Mouse (Mus musculus) neutrophil, adult 5-6 weeks (primary cell): ENCODE data around the gene Tnni3. TPM values are rescaled to one million over a fixed set of nuclear protein-coding genes. Genes with fewer than 3 reads are reported as not detected.

Source experiments
- ATAC-seq: fragments of 151-379, 151-347 bp; 2 replicates; pipeline ENCODE4 v1.8.0; 2017; ENCODE audit warnings: mild to moderate bottlenecking, moderate TSS enrichment; ENCODE audit not compliant: insufficient number of reproducible peaks, poor library complexity, low FRiP score, severe bottlenecking; ENCODE audit errors: extremely low read depth
- total RNA-seq: library from RNA; stranded (forward); fragments of 200-1000 nt; gene quantifications from 2 replicates; pipeline ENCODE4 v1.2.3, GENCODE M21; 2017

Gene Tnni3
- total RNA-seq, 1 experiment from 2014 or later = 0.58 TPM

DNA sequence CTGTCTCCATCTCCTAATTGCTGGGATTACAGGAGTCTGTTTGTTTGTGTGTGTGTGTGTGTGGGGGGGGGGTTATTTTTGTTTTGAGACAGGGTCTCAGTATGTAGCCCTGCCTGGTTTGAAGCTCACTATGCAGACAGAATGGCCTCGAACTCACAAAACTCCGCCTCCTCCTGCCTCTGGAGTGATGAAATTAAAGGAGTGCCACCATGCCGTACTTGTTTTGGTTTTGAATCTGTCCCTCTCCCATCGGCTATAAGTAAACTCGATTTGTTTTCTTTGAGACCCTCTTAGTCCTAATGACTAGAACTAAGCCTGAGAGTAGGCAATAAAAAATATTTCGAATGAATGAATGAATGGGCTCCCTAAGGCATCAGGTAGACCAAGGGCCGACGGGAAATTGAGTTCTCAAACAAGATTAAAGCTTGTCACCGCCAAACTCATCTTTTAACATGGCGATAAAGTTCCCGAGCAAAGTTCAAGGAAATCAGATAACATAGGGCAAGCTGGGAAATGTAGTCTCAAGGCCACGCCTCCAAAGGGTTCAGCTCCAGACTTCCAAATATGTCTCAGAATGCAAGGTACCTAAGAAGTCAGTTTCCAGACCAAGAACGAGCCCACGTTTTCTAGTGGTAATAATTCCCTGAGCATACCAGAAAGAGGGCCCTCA, 21.5 kb downstream of the Tnni3 start:
- no peak for ATAC-seq

DNA sequence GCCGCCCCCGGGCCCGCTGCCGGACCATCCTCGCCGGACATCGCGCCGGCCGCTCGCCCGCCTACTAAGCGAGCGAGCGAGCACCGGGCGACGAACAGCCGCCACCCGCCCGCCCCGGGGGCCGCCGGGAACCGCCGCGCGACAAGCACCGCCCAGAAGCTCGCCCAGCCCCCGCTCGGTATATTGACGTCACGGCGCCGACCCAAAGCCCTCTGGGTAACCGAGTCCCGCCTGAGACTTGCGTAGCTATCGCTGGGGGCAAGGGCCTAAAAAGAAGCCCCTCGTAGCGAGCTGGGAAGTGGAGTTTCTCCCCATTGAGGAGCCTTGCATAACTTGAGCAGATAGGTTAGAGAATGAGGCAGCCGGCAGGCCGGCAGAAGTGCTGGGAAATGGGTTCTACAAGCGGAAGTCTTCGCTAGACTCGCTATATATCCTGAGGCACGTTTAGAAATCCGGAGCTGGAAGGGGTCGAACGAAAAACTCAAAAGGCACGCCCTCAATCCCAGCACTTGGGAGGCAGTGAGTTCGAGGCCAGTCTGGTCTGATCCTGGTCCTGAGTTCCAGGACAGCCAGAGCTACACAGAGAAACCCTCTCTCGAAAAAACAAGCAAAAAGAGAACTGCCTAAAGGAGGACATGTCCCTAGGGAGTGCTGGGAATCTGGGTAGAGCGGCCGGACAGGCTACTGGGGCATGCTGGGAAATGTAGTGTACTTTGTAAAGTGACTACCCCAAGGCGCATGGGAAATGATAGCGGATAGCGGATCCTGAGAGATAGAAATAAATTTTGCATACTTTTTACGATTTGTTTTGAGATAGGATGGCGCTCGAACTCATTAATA, 22.3 kb downstream of the Tnni3 start, which contains the start of gene Ppp1r12c:
Gene Ppp1r12c, minus strand, starts transcription at position 123 of the 840 bp plus-strand sequence.
- ATAC-seq = peak; percentile 73

DNA sequence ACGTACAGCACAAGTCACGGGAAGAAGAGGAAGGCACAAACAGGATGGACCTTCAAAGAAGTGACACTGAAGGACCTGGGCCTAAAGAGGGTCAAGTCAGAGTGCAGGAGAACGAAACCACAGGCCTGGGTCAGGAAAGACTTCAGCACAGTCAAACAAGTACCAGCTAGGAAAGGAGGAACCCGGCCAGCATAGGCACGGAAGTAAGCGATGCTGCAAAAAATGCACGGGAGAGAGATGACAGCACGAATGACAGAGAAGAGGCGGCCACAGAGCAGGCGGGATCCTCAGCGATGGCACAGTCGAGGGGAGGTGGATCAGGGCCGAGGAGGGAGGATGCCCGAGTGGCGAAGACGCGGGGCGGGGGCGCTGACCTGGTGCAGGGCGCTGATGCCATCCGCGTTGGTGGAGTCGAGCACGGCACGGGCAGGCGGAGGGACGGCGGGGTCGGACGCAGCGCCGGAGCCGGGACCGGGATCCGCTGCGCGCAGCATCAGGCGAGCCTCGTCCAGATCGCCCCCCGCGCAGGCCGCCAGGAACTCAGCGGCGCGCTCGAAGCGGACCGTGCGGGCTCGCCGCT, 23.0 kb downstream of the Tnni3 start:
- peak; percentile 18 for ATAC-seq

DNA sequence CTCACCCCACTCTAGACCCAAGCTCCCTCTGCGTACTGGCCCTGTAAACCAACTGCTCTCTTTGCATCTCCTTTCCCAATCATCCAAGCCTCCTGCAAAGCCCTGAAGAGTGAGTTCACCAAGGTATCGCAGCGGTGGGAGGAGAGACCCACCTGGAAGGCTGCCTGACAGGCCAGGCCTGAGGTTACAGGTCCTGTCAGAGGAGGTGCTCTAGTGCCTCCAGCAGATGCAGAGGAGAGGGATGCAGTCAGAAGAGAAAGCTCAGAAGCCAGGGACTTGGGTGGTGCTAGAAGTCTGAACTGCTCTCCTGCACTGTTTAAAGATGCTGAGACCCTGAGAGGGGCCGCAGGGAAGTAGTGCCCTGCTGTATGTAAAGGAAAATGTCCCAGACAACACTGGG, 25.0 kb downstream of the Tnni3 start:
- ATAC-seq = no peak

DNA sequence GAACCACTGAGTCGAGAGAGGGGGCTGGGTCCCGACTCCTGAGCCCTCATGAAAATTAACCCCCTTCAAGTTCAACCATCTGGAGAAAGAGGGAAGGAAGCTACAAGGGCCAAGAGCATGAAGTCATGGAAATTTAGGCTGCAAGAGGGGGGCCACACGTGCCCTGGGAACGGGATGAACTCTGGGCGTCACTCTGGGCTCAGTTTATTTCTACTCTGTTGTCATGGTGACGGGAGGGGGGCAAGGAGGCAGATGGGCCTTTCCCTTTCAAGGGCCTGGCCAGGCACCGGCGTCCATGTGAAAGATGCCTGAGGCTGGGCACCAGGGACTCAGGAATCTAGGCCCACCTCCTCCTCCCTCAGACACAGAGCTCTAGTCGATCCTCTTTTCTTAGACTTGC, 25.8 kb downstream of the Tnni3 start:
- no peak for ATAC-seq

DNA sequence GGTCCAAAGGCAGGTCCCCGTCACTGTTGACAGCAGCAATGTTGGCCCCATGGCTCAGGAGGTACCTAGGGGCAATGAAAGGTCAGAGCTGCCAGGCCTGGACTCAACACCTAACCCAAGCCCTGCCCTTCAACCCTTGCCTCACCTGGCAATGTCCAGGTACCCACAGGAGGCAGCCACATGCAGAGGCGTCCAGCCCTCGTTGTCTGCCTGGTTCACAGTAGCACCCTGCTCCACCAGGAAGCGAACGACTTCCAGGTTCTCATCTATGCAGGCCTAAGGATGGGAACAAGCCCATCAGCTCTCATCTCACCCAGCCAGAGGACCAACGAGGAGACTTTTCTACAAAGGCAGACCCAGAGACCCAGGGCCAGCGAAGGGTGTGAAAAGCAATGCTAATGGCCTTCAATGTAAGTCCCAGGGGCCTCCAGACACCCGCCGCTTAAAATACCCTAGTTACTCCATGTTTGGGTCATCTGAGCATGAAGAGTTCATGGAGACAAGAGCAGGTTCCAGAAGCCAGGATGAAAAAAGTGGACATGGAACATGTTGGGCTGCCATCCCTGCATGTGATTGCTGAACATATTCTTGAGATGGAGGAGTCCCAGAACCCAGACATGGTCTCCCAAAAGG, 26.6 kb downstream of the Tnni3 start:
- ATAC-seq = no peak

DNA sequence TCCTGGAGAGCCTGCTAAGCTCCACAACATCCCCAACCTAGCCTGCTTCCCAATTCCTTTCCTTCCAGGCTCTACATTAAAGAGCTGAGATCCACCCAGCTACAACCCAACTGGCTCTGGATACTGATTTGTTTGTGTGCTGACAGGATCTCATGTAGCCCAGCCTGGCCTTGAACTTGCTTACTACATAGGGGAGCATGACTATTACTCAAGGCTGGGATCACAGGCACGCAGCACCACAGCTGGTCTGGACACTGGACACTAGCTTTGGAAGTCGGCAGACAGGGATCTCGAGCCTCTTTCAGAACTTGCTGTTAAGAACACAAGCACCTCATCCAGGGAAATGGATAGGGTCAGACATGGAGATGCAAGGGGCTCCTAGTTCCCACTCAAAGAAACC, 27.6 kb downstream of the Tnni3 start:
- no peak for ATAC-seq

DNA sequence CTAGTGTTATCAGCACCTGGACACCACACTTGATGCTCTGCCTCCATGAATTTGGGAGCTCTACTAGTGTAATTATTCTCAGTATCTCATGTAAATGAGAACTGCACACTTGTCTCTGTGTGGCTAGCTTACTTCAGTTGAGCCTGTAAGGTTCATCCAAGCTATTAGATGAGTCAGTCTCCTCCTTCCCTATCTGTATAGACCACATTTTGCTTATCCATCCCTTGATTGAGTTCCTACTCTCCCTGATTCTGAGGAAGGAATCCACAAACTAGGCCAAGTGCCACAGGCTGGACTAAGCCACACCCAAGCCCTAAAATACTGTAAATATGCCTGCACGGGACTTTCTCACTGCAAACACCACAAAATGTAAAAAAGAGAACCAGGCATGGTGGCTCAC, 30.0 kb downstream of the Tnni3 start:
- no peak for ATAC-seq

DNA sequence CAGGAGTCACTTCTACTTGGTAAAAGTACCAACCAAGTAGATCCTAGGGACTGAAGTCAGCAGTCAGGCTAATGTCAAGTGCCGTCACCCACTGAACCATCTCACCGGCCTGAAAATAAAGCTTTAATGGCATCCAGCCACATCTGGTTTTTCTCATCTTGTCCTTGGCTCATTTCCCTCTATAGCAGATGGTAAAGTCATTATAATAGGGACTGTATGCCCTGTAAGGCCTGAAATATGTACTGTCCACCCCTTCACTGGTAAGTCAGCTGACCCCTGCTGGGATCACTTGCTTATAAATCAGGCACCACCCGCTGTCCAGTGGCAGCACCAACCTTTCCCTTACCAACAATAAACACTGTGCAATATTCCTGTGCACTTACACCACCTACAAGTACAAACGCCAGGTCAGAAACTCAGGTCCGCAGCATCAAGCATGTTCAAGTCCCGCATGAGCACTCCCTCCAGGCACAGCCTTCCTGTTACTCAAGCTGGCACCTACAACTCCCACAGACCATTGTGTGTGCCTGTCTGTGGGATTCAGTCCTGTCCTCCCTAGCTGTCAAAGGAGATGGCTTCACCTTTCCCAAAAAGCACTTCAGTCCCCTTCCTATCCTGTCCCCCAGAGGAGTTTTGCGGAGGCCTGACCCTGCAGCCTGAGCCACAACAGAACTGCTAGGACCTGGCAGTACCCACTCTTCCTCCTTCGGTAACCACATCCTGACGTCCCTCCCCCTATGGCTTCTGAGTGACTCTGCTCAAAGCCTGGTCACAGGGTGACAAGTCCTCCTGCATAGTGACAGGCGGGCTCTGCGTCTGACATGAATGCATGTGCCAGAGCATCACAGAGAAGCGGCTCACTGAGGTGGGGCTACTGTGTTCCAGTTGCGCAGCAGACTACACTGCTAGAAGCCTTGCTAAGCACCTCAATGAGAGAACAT, 31.5 kb downstream of the Tnni3 start:
- peak; percentile 95 for ATAC-seq

DNA sequence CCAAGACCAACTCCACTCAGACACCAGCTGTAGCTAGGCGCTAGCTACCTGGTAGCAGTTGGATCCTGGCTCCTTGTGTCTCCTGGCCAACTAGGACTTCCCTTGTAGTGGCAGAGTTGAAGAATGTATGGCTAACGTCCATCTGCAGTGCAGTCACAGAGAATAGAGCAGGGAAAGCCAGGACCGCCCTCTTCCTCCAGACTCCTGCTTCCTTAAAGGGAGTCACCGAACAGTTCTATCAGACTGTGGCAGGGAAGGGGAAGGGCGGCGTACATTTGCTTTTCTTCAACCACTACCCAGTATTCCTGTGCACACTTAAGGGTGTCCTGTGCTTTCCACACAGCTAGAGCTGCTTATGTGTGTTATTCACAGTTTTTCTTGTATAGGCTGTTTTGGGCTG, 32.7 kb downstream of the Tnni3 start:
- ATAC-seq = no peak

DNA sequence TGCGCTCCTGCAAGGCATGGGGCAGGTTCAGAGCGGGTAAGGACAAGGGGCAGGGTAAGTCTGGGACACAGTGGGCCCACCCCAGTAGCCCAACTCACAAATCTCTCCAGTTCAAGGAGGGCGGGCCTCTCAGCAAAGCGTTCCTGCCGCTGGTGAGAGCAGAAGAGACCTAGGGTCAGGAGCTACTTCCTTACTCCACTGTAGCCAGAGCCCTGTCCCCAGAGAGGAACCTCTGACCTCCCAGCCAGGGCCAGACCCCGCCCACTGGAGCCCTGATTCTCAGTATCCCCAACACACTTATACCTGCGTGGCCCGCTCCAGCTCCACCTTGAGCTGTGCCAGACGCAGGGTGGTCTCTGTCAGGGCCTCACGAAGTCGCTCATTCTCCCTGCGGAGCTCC, 41.7 kb downstream of the Tnni3 start:
- no peak for ATAC-seq

DNA sequence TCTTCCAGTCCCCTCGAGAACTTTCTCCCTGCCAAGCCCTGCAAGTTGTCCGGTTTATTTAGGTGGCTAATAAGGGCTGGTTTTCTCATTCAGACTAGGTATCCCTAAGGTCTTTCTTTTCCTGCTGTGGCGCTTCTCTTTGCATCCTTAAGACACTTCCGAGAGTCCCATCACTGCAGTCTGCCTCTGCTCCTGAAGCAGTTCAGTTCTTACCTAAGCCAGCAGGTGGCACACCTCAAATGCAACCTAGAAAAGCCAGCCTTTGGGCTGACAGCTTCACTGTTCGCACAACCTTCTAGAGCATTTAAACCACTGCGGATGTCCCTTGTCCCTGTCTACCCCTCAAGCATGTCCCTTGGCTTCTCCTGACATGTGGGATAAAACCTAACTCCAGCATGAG, 44.4 kb downstream of the Tnni3 start:
- ATAC-seq = peak; percentile 57

DNA sequence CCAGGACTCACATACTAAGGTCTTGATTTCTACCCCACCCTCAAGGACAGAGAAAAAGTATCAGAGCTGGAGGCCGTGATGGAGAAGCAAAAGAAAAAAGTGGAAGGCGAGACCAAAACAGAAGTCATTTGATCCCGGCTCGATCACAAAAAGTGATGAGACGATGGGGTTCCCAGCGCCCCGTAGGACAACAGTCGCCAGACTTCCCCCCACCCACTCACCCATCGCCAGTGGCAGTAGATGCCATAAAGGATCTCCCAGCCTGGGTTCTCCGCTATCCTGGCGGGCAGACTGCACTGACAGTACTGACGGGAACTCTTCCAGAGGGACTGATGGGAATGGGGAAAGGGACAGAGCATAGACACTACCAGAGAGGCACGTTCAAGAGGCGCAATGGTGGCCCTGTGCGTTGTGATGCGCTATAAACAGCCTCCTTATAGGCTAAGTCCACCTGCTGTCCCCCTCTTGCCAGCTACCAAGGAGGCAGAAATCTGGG, 45.2 kb downstream of the Tnni3 start:
- ATAC-seq = no peak

DNA sequence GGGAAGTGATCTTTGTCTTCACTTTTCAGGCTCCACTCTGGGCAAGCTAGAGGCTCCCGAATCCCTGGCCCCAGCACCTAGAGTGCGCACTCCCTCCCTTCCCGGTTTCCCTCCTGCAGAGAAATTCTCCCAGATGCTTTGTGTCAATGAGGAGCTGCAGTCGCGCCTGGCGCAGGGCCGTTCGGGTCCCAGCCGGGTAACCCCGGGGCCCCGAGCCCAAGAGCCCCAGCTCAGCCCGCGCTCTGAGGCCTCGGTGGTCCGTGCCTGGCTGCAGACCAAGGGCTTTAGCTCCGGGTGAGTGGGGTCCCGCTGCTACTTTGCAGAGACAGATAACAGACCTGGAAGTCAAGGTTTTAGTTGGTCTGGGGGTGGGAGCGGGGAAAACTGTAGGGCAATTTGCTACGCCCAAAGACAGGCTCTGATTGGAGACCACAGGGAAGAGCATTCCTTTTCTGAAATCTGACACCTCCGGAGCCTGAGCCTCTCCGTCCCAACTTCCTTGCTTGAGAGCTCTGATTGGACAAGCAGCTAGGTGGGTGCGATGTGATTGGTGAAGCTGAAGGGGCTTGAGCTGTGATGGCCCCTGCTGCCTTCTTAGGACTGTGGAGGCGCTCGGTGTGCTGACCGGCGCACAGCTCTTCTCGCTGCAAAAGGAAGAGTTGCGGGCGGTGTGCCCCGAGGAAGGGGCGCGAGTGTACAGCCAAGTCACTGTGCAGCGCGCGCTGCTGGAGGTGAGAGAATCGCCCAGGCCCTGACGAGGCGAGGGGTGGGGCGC, 45.8 kb downstream of the Tnni3 start:
- ATAC-seq = no peak

DNA sequence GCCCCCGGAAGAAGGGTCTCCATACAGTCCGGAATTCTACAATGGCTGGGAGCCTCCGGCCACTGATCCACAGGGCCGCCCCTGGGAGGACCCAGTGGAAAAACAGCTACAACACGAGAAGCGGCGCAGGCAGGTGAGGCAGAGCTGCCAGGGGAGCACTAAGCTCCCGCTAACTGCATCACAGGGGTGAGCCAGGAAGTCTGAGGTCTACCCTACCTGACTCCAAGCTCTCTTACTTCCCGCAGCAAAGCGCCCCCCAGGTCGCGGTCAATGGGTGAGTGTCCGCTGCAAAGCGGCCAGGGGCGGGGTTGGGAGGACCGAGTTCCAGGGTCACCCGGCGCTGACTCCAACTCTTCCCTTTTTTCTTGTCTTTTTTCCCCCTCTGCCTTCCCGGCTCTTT, 50.1 kb downstream of the Tnni3 start:
- no peak for ATAC-seq

DNA sequence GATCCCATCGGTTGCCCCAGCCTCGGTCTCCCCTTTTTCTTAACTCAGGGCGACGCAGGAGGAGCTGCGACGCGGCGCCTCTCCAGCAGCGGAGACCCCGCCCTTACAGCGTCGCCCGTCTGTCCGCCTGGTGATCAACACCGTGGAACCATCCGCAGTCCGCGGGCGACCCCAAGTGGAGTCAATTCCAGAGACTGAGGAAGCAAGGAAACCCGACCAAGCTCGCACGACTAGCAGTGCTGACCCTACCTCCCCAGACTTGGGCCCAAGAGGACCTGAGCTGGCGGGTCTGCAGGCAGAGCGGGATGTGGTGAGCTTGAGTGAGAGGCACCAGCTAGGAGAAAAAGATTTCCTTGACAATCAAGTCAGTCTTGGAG, 52.9 kb downstream of the Tnni3 start:
- ATAC-seq = no peak

DNA sequence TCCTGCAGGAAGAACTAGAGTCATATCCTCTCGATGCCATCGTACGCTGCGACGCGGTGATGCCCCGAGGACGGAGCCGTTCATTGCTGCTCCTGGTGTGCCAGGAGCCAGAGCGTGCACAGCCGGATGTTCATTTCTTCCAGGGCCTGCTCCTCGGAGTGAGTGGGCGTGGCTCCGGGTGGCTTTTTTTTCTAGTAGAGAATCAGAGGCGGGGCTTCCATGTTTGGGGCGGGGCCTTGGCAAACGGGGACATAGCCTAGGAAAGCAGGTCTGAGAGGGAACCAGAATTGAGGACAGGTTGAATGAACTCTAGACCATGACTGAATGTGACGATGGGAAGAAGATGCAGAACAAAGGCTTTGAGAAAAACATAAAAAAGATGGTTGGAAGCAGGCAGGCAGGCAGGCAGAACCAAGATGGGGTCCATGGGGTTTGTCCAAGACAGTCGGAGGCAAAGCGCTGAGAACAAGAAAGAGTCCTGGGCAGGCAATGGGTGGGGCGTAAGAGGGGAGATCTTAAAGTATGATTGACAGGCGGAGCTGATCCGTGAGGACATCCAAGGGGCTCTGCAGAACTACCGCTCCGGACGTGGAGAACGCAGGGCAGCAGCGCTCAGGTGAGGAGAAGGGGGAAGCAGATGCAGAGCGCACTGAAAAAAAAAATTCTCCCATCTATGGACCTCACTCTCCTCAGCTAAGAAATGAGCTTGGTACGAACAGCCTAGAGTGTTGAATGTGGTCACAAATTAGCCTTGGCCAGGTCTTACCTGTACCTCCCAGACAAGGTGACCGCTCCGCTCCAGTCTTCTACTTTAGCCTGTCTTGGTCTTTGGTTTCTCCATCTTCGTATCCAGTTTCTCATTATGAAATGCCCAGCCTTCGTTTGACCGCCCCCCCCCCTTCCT, 53.5 kb downstream of the Tnni3 start:
- no peak for ATAC-seq
